Mouse (Mus musculus): ENCODE results near the gene Gata3.
A peak's percentile ranks its signal among the peaks of the same experiment; 100 is the strongest.

GRCm38 (mm10) chr2:9879493-9879892, 10.3 kb downstream of the Gata3 start:
- TF ChIP-seq CTCF (IDR thresholded peaks at IDR 0.05; ENCODE audit: low read depth, low read length) (peak; percentile 67), POLR2A (IDR thresholded peaks at IDR 0.05; ENCODE audit: insufficient read depth, low read length) (no peak)

Data from ES-Bruce4 (cell line).